Mouse (Mus musculus) midbrain, embryonic 13.5 days (tissue): ENCODE results near the gene Prkab1. TPM values are rescaled to one million over a fixed set of nuclear protein-coding genes. Genes with fewer than 3 reads are reported as not detected.
A peak's percentile ranks its signal among the peaks of the same experiment; 100 is the strongest.

Experiments used
- ATAC-seq: fragments of 200-750 bp; cut with Nextera tagmentation; 2 replicates; pipeline ENCODE4 v1.8.0; 2017; ENCODE audit warnings: mild to moderate bottlenecking, moderate TSS enrichment, moderate library complexity
- H3K27ac ChIP-seq: fragments of 300-500 bp; sonication (generic); 2 replicates; pipeline ENCODE4 v1.5.1; 2015; ENCODE audit warnings: inconsistent platforms, mild to moderate bottlenecking, moderate library complexity
- H3K27me3 ChIP-seq: fragments of 300-500 bp; sonication (generic); 2 replicates; pipeline ENCODE4 v1.6.1; 2015; ENCODE audit warnings: mild to moderate bottlenecking, inconsistent platforms
- H3K36me3 ChIP-seq: fragments of 300-500 bp; sonication (generic); 2 replicates; pipeline ENCODE4 v1.6.1; 2015; ENCODE audit warnings: mild to moderate bottlenecking, inconsistent platforms
- H3K4me1 ChIP-seq: fragments of 300-500 bp; sonication (generic); replicated peaks from 2 replicates; pipeline ENCODE4 v1.6.1; 2015; ENCODE audit warnings: inconsistent platforms
- H3K4me2 ChIP-seq: fragments of 300-500 bp; sonication (generic); replicated peaks from 2 replicates; pipeline ENCODE4 v1.6.1; 2015; ENCODE audit warnings: moderate library complexity, mild to moderate bottlenecking, inconsistent platforms
- H3K4me3 ChIP-seq: fragments of 300-500 bp; sonication (generic); replicated peaks from 2 replicates; pipeline ENCODE4 v1.5.1; 2015; ENCODE audit warnings: mild to moderate bottlenecking, inconsistent platforms
- H3K9ac ChIP-seq: fragments of 300-500 bp; sonication (generic); replicated peaks from 2 replicates; pipeline ENCODE4 v1.6.1; 2015; ENCODE audit warnings: mild to moderate bottlenecking, inconsistent platforms
- H3K9me3 ChIP-seq: fragments of 300-500 bp; sonication (generic); 2 replicates; pipeline ENCODE4 v1.6.1; 2016; ENCODE audit warnings: mild to moderate bottlenecking, inconsistent platforms
- WGBS: fragments of 180-500 bp; shearing (Covaris S2); methylation state at CpG from one replicate; pipeline ENCODE4 v1.1.7; 2015; 5-methylcytosine and 5-hydroxymethylcytosine counted together
- polyA plus RNA-seq: library from polyadenylated mRNA; unstranded; fragments of >200 nt; fragmentation: Nextera tagmentation; extraction: Ambion mirVana; gene quantifications from 2 replicates; pipeline ENCODE4 v1.2.1, GENCODE M21; 2015

Gene Prkab1
- polyA plus RNA-seq, 1 experiment from 2014 or later, result 55.5 TPM

DNA sequence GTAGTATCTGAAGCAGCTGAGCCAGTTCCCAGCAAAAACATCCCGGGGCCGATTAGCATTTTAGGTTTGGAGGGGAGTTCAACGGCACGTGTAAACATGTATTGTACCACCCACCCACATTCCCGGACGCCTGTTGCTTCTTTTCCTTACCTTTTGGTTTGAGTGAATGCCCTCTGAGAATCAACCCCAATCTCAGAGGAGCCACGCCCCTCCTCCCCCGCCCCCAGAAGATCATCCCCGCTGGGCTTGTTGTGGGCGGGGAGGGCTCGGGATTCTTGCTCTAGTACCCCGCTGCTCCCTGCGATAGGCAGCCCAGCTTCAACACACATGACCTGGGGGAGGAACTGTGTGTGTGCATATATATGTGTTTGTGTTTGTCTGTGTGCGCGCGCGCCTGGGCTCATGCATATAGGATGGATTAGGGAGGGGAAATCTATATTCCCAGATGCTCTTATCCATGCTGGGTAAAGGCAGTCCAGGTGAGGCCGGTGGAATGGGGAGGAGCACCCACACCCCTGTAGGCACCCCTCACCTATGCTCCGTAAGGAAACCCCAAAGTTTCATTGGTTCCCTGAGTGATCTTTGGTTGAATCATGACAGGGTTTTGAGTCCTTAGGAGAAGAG lies 6.4 kb upstream of the Prkab1 start:
- Histone ChIP-seq H3K27ac (no peak overlapping the region), H3K36me3 (no peaks in the 10 kb centered on the region), H3K9me3 (no peaks in the 10 kb centered on the region), H3K4me1 (peaks cover 6% of the 10 kb centered on the region), H3K27me3 (peaks cover 18% of the 10 kb centered on the region), H3K4me2 (peak overlapping the region; percentile 44), H3K4me3 (peak overlapping the region; percentile 19; the same call in 1 of the 2 replicates), H3K9ac (0 out of 2 replicates have a peak overlapping the region, but pooled peaks have one; percentile 28)
- whole genome bisulfite sequencing, result 5% methylated on average over 19 of the region's 19 CpGs
- peak; percentile 62; the same call in 1 of the 2 replicates for ATAC-seq

GRCm38 (mm10) chr5:116029071-116029470 lies 4.8 kb upstream of the Prkab1 start:
- no peak for ATAC-seq
- 79% methylated on average over 7 of the region's 7 CpGs for WGBS
- no peak overlapping the region for H3K4me3 ChIP-seq
- no peak overlapping the region for H3K4me2 ChIP-seq
- H3K4me1 ChIP-seq, result peaks cover 6% of the 10 kb centered on the region
- H3K9me3 ChIP-seq, result no peaks in the 10 kb centered on the region
- H3K27ac ChIP-seq, result no peak overlapping the region
- no peak overlapping the region for H3K9ac ChIP-seq
- H3K27me3 ChIP-seq, result peaks cover 18% of the 10 kb centered on the region
- H3K36me3 ChIP-seq, result no peaks in the 10 kb centered on the region

DNA sequence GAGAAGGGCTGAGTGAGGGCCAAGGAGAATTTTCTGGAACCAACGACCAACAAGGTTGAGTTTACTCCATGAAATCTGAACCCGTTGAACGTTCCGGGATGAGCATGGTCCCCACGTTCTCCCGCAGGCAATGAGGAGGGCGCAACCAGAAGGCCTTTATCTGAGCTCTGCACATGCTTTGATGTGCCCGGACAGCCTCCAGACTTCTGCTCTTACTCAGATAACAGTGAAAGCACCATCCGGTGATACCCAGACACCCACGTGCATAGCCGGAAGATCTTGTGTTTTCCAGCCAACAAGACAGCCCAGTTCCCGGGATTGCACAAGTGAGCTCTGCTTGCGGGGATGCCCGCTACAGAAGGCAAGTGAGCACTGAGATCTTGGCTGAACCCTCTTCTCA lies 2.3 kb upstream of the Prkab1 start:
- whole genome bisulfite sequencing, result 90% methylated on average over 14 of the region's 14 CpGs
- no peak overlapping the region for H3K4me2 ChIP-seq
- no peak overlapping the region for H3K9ac ChIP-seq
- H3K27me3 ChIP-seq, result peaks cover 18% of the 10 kb centered on the region
- H3K27ac ChIP-seq, result no peak overlapping the region
- peaks cover 8% of the 10 kb centered on the region for H3K36me3 ChIP-seq
- no peak overlapping the region for H3K4me3 ChIP-seq
- no peak for ATAC-seq
- H3K4me1 ChIP-seq, result peaks cover 24% of the 10 kb centered on the region
- no peaks in the 10 kb centered on the region for H3K9me3 ChIP-seq

- no peak overlapping the region for H3K9ac ChIP-seq
- peaks cover 13% of the 10 kb centered on the region for H3K36me3 ChIP-seq
- H3K4me1 ChIP-seq, result peaks cover 24% of the 10 kb centered on the region
- H3K4me3 ChIP-seq, result no peak overlapping the region
- peaks cover 18% of the 10 kb centered on the region for H3K27me3 ChIP-seq
- H3K9me3 ChIP-seq, result no peaks in the 10 kb centered on the region
- ATAC-seq, result no peak
- no peak overlapping the region for H3K4me2 ChIP-seq
- H3K27ac ChIP-seq, result no peak overlapping the region
- 92% methylated on average over 5 of the region's 5 CpGs for whole genome bisulfite sequencing
Observed at GRCm38 (mm10) chr5:116026107-116026506, 1.8 kb upstream of the Prkab1 start.

DNA sequence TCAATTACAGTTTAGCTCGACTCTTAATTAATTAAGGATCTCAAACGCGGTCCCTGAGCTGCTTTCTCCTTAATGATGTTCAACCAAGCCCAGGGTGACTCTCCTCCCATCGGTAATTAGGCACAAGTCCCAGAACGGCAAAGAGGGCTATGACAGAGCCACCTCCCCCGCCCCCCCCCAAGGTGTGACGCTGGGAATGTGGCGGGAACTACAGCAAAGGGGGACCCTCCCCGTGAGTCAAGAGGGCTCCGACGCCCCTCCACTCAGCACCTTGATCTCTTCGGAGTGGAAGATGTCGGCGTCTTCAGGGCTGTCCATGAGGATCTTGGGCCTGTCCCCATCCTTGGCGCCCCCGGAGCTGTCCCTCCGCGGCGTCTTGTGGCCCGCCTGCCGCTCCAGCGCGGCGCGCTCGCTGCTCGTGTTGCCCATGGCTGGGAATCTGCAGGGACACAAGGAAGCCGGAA lies 455 bp downstream of the Prkab1 start:
- Histone ChIP-seq H3K4me3 (peak overlapping the region; percentile 93), H3K9ac (peak overlapping the region; percentile 89), H3K4me1 (peaks cover 18% of the 10 kb centered on the region), H3K27ac (peak overlapping the region; percentile 67; the same call in 1 of the 2 replicates), H3K36me3 (peaks cover 35% of the 10 kb centered on the region), H3K4me2 (peak overlapping the region; percentile 97), H3K9me3 (no peaks in the 10 kb centered on the region), H3K27me3 (0 out of 2 replicates have a peak, but pooled peaks cover 2% of the 10 kb centered on the region)
- peak; percentile 87 for ATAC-seq
- under 1% methylated on average over 24 of the region's 28 CpGs for WGBS

GRCm38 (mm10) chr5:116023251-116023661 lies 1.1 kb downstream of the Prkab1 start:
- Histone ChIP-seq H3K36me3 (peaks cover 41% of the 10 kb centered on the region), H3K9ac (peak overlapping the region; percentile 89), H3K27ac (no peak overlapping the region), H3K9me3 (no peaks in the 10 kb centered on the region), H3K27me3 (no peaks in the 10 kb centered on the region), H3K4me2 (peak overlapping the region; percentile 97), H3K4me1 (peaks cover 18% of the 10 kb centered on the region), H3K4me3 (peak overlapping the region; percentile 93)
- no peak for ATAC-seq
- WGBS, result 33% methylated on average over 8 of the region's 8 CpGs

DNA sequence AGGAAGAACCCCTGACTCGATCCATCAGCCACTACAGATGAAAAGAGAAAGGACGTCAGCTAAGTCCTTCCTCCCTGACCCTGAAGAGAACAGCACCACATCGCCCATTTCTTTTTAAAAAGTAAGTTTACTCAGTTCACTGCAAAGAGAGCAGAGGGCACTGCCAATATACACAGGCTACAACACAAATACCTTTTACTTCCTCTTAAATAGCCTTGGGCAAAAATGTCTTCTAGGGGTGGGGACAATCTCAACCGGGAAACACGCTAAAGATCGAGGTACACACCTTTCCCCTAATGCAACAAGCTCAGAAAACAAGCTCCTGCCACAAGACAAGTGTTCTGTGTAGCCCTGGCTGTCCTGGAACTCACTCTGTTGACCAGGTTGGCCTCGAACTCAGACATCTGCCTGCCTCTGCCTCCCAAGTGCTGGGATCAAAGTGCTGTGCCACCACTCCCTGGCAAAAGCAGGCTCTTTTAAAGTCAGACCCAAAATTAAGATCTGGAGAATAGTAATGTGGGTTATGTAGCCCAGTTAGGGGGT lies 1.6 kb downstream of the Prkab1 start:
- ATAC-seq, result no peak
- H3K4me1 ChIP-seq, result peaks cover 18% of the 10 kb centered on the region
- peaks cover 46% of the 10 kb centered on the region for H3K36me3 ChIP-seq
- 89% methylated on average over 7 of the region's 7 CpGs for WGBS
- H3K27ac ChIP-seq, result no peak overlapping the region
- no peaks in the 10 kb centered on the region for H3K9me3 ChIP-seq
- no peaks in the 10 kb centered on the region for H3K27me3 ChIP-seq
- H3K4me2 ChIP-seq, result peak overlapping the region; percentile 97
- H3K4me3 ChIP-seq, result peak overlapping the region; percentile 93
- peak overlapping the region; percentile 89; the same call in 1 of the 2 replicates for H3K9ac ChIP-seq

- ATAC-seq, result no peak
- Histone ChIP-seq H3K9ac (no peak overlapping the region), H3K27me3 (no peaks in the 10 kb centered on the region), H3K4me2 (0 out of 2 replicates have a peak overlapping the region, but pooled peaks have one; percentile 97), H3K4me1 (peaks cover 18% of the 10 kb centered on the region), H3K27ac (no peak overlapping the region), H3K9me3 (no peaks in the 10 kb centered on the region), H3K36me3 (peaks cover 52% of the 10 kb centered on the region), H3K4me3 (no peak overlapping the region)
- WGBS, result 96% methylated on average over 12 of the region's 12 CpGs
Observed at GRCm38 (mm10) chr5:116022131-116022530, 2.2 kb downstream of the Prkab1 start.

DNA sequence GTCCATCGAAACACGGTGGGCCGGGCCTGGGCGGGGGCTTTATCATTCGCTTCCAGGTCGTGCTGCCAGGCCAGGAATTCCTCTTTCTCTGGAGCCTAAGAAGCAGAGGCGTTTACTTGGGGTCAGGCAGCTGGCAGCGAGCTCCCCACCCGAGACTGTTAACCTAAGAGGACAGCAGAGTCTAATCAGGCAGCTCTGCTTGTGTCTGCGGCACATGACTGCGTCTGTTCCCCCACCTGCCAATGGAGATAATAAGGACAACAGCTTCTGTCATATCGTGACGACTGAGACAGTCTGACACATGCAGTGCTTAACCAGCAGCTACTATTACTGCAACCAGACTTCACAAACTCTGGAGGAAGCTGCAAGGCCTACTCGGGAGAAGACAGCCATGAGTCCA lies 2.8 kb downstream of the Prkab1 start:
- H3K27me3 ChIP-seq, result no peaks in the 10 kb centered on the region
- peaks cover 58% of the 10 kb centered on the region for H3K36me3 ChIP-seq
- H3K9ac ChIP-seq, result no peak overlapping the region
- H3K4me2 ChIP-seq, result no peak overlapping the region
- H3K4me1 ChIP-seq, result peaks cover 18% of the 10 kb centered on the region
- 92% methylated on average over 14 of the region's 14 CpGs for WGBS
- H3K4me3 ChIP-seq, result no peak overlapping the region
- no peak for ATAC-seq
- no peak overlapping the region for H3K27ac ChIP-seq
- H3K9me3 ChIP-seq, result no peaks in the 10 kb centered on the region

DNA sequence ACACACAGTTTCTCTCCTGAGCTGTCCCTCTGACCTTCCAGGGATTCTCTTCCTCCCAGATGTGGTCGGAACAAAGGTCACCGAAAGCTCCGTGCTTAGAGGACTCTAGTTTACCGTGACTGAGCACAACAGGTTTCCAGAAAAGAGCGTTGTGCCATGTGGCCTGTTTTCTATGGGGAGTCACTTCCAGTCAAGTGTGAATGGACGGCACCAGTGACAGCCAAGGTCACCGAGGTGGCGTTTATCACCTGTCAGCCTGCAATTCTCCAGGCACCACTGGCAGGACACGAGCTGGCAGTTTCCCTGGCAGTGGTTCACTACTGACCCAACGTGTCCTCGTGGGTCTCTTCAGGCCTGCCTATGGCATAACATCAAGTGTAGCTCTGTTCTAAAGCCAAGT lies 4.9 kb downstream of the Prkab1 start:
- H3K36me3 ChIP-seq, result peaks cover 80% of the 10 kb centered on the region
- WGBS, result 87% methylated on average over 11 of the region's 11 CpGs
- H3K4me2 ChIP-seq, result no peak overlapping the region
- ATAC-seq, result no peak
- H3K27ac ChIP-seq, result no peak overlapping the region
- H3K9me3 ChIP-seq, result no peaks in the 10 kb centered on the region
- H3K4me1 ChIP-seq, result peaks cover 18% of the 10 kb centered on the region
- H3K4me3 ChIP-seq, result no peak overlapping the region
- H3K27me3 ChIP-seq, result no peaks in the 10 kb centered on the region
- no peak overlapping the region for H3K9ac ChIP-seq

DNA sequence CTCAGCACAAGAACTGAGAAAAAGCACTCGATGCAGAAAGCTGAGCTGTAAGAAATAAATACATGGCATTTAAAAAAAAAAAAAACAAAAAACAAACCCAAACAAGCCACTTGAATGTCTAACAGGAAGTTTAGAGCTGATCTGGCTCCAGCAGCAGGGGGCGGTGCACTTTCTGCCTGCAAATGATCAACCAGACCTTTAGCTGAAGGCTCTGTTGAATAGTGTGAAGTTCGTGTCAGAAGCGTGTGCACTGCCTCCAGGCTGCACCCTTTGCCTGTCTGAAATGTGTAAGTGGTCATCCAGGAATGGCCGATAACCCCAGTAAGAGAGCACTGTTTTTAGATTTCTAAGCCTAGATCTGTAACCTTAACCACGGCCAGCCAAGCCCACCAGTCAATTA lies 5.5 kb downstream of the Prkab1 start:
- peaks cover 86% of the 10 kb centered on the region for H3K36me3 ChIP-seq
- no peaks in the 10 kb centered on the region for H3K27me3 ChIP-seq
- H3K4me2 ChIP-seq, result no peak overlapping the region
- WGBS, result 83% methylated on average over 6 of the region's 6 CpGs
- no peaks in the 10 kb centered on the region for H3K9me3 ChIP-seq
- H3K27ac ChIP-seq, result no peak overlapping the region
- H3K9ac ChIP-seq, result no peak overlapping the region
- ATAC-seq, result no peak
- no peak overlapping the region for H3K4me3 ChIP-seq
- H3K4me1 ChIP-seq, result peaks cover 18% of the 10 kb centered on the region

DNA sequence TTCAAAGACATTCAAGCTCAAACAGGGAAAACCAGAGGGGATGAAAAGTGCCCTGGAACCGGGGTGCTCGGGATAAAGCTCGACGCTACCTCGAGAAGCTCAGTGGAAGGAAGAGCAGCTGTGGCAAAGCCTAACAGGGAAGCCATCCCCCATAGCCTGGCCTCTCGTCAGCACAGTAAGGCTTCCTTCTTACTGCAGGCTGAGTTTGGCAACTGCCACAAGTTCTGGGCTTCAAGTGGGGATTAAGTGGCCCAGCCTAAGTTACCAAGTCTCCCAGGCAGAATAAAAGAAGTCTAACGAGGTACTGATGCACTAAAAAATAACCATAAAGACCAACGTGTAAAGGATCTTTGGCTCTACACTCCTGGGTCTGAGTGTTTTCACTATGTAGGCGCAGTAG lies 6.1 kb downstream of the Prkab1 start:
- no peak for ATAC-seq
- 89% methylated on average over 9 of the region's 9 CpGs for WGBS
- no peak overlapping the region for H3K27ac ChIP-seq
- no peaks in the 10 kb centered on the region for H3K9me3 ChIP-seq
- H3K27me3 ChIP-seq, result no peaks in the 10 kb centered on the region
- H3K9ac ChIP-seq, result no peak overlapping the region
- H3K4me3 ChIP-seq, result no peak overlapping the region
- H3K36me3 ChIP-seq, result peaks cover 91% of the 10 kb centered on the region
- peaks cover 13% of the 10 kb centered on the region for H3K4me1 ChIP-seq
- H3K4me2 ChIP-seq, result no peak overlapping the region
